Mouse (Mus musculus) kidney, embryonic 16.5 days (tissue): ENCODE measurements around the gene Mthfd1l. TPM values are rescaled to one million over a fixed set of nuclear protein-coding genes. Genes with fewer than 3 reads are reported as not detected.

Experiments used
- polyA plus RNA-seq: library from polyadenylated mRNA; unstranded; fragments of >200 nt; fragmentation: Nextera tagmentation; extraction: Ambion mirVana; gene quantifications from 2 replicates; pipeline ENCODE4 v1.2.1, GENCODE M21; 2015

The Mthfd1l gene
- polyA plus RNA-seq, 1 experiment from 2014 or later, result 16.7 TPM

Other genes starting within 250 kb of the Mthfd1l start
- gene Plekhg1, start 232.8 kb upstream of the Mthfd1l start, polyA plus RNA-seq, result 14.4 and 17.7 TPM in 2 replicates